Mouse (Mus musculus) cerebellum, adult 8-10 months (tissue): ENCODE results near the gene Narf.

Experiments used
- DNase-seq: peaks from one replicate; pipeline ENCODE4 v3.0.0; 2022

Gene Narf

GRCm38 (mm10) chr11:121237345-121238128, 484 bp downstream of the Narf start:
- DNase-seq = no peak

DNA sequence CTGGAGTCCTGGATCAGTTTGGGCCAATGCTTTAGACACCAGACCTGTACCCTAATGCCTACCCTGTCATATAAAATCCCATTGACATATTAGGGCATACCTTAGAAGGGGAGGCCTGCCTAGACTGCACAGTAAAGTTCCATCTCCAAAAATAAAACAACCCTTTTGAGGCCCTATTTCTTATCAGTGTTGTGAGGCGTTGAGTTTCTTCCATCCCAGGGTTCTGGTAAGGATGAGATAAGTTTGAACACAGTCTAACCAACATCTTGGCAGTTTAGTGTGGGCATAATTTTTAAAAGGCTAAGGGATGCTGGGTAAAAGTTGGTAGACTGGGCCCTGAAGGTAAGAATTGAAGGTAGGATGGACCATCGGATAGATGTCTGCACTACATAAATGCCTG, 2.6 kb downstream of the Narf start:
- DNase-seq = no peak

GRCm38 (mm10) chr11:121250196-121250595, 13.1 kb downstream of the Narf start:
- no peak for DNase-seq

GRCm38 (mm10) chr11:121259160-121260100, 22.4 kb downstream of the Narf start, which contains the start of gene Foxk2:
TSS of gene Foxk2 (plus strand) at chr11:121259990.
- peak; percentile 90 for DNase-seq

GRCm38 (mm10) chr11:121260211-121260906, 23.3 kb downstream of the Narf start:
- peak; percentile 47 for DNase-seq

GRCm38 (mm10) chr11:121261074-121261473, 24.0 kb downstream of the Narf start:
- no peak for DNase-seq

GRCm38 (mm10) chr11:121277516-121277915, 40.5 kb downstream of the Narf start:
- DNase-seq = no peak

DNA sequence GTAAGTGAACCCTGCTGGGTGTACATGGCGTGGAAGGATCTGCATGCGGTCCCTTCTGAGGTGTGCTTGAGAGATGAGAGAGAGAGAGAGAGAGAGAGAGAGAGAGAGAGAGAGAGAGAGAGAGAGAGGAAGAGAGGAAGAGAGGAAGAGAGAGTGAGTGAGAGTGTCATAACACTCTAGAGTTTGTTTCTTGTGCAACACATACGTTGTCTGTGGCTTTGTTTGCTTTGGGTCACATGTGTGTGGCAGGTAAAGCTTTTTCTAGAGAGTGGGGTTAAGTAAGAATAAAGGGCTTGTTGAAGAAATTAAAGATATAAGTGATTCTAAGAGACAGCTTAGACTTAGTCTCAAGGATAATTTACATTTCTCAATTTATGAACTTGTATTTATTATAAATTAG, 41.0 kb downstream of the Narf start:
- no peak for DNase-seq

DNA sequence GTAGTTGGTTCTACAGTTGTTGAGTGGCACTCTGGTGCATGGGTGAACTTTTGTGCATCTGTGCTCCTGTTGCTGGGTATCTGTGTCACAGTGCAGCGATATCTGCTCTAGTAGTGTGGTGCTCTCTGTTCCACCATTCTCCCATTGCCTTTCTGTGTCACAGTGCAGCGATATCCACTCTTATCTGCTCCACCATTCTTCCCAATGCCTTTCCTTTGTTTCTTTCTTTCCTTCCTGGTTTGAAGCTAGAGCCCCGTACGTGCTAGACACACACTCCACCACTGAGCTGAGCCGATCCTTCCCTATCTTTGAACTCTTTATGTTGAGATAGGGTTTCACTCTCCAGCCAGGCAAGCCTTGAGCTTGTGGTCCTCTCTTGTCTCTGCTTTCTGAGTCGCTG, 45.9 kb downstream of the Narf start:
- DNase-seq = no peak

DNA sequence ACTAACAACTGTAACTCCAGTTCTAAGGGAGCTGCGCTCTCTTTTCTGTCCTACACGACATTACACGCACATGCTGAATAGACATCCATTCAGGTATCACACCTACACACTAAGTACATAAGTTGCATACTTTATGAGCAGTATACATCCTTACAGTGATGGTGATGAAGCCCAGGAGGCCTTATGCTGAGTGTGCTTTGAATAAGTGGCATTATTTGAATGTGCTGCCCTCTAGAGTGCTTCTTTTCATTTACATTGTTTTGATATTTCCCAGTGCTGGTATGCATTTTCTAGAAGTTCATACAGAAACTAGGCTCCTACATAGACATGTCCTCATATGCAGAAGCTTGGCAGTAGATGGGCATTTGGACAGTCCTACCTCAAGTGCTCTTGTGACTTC, 52.8 kb downstream of the Narf start:
- DNase-seq = no peak

GRCm38 (mm10) chr11:121294771-121295170, 57.7 kb downstream of the Narf start:
- DNase-seq = no peak

- DNase-seq = no peak
Observed at GRCm38 (mm10) chr11:121298493-121298892, 61.4 kb downstream of the Narf start.

DNA sequence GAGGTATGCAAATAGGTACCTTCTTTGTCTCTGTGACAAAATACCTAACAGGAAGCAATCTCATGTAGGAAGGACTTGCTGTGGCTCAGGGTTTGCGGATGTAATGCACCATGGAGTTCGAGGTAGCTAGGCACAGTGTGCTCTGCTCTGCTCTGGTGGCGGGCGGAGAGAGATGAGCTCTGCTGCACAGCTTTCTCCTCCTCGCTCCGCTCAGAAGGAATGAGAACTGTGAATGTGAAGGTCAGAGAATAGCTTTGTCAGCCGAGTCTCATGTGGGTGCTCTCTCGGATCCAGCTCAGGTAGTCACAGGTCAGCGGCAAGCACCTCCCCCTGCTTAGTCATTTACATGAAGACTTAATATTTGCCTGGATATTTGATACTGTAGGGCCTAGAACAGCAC, 63.2 kb downstream of the Narf start:
- DNase-seq = no peak

GRCm38 (mm10) chr11:121305371-121305770, 68.3 kb downstream of the Narf start:
- DNase-seq = no peak
